Mouse (Mus musculus): Measurements from ENCODE around the gene Tab2. TPM values are rescaled to one million over a fixed set of nuclear protein-coding genes. Genes with fewer than 3 reads are reported as not detected.

The Tab2 gene
- total and polyA plus RNA-seq, 2 experiments: 12.4 to 24.6 TPM

DNA sequence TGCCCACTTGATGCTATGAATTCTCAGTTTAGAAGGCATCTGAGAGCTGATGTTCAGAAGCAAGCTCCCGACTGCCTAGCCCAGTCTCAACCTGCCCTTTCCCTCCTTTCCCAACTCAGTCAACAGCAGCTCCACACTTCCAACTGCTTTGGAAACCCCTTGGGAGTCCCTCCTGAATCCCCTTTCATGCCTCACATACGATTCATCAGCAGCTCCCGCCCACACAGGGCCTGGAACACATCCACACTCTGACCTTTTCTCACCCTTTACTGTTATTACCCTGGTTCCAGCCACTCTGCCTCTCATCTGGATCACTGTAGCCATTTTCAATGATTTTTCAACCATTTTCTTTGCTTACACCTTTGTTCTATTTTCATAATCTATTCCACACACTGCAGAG lies 13.0 kb downstream of the Tab2 start:
- H3K27ac ChIP-seq (replicated peaks; ENCODE audit: insufficient read depth, low read depth, low read length): no peak overlapping the region
- 28% methylated on average over 3 of the region's 3 CpGs for WGBS
- no peak for DNase-seq (ENCODE audit: extremely low read depth, low read depth, low spot score)
- no peaks in the 10 kb centered on the region for H3K36me3 ChIP-seq (ENCODE audit: control insufficient read depth, insufficient read depth, low read length)
- no peak overlapping the region for H3K4me3 ChIP-seq (ENCODE audit: insufficient read depth, low read depth, low read length)
- no peak overlapping the region for H3K9ac ChIP-seq (ENCODE audit: low read depth, low read length)
- H3K27me3 ChIP-seq (ENCODE audit: control insufficient read depth, insufficient read depth, low read length): no peaks in the 10 kb centered on the region
- TF ChIP-seq CTCF (IDR thresholded peaks at IDR 0.05; ENCODE audit: low read depth, low read length) (no peak), POLR2A (IDR thresholded peaks at IDR 0.05; ENCODE audit: extremely low read depth, insufficient read depth, low read length) (no peak)
- peaks cover 30% of the 10 kb centered on the region for H3K79me2 ChIP-seq (ENCODE audit: control insufficient read depth, insufficient read depth, low read length)
- H3K4me1 ChIP-seq (ENCODE audit: control insufficient read depth, insufficient read depth, low read length): peaks cover 6% of the 10 kb centered on the region

DNA sequence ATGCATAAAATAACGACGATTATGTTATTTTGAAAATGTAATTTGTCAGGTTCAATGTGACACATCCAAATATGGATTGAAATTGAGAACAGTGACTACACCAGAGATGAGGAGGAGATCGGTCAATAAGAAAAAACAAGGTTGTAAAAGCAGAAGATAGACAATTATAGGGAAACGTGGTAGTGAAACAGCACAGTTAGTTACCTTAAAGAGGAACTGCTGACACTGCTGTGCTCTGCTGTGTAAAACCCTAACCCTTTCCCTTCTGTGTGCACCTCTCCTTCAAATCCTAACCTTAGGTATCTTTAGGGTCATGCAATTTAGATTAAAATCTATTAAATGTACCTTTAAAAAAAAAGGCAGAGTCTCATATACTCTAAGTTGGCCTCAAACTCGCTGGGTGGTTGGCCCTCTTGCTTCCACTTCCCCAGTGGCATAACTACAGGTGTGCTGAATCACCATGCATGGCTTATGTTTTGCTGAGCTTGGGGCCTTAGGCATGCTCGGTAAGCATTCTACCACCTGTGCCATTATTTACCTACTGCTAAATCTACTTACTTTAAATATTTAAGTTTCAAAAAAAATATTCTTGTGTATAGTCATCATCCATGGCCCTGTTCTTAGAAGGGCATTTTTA lies 19.4 kb downstream of the Tab2 start:
- 46% methylated on average over 6 of the region's 6 CpGs for WGBS
- H3K9ac ChIP-seq (ENCODE audit: low read depth, low read length): no peak overlapping the region
- H3K4me3 ChIP-seq (ENCODE audit: insufficient read depth, low read depth, low read length): no peak overlapping the region
- no peak for TF ChIP-seq POLR2A (IDR thresholded peaks at IDR 0.05; ENCODE audit: extremely low read depth, insufficient read depth, low read length)
- TF ChIP-seq CTCF (IDR thresholded peaks at IDR 0.05; ENCODE audit: low read depth, low read length): no peak
- H3K36me3 ChIP-seq (ENCODE audit: control insufficient read depth, insufficient read depth, low read length): peaks cover 1% of the 10 kb centered on the region; the same call in 1 of the 2 replicates
- no peak overlapping the region for H3K27ac ChIP-seq (replicated peaks; ENCODE audit: insufficient read depth, low read depth, low read length)
- H3K4me1 ChIP-seq (ENCODE audit: control insufficient read depth, insufficient read depth, low read length): peaks cover 12% of the 10 kb centered on the region
- H3K27me3 ChIP-seq (ENCODE audit: control insufficient read depth, insufficient read depth, low read length): no peaks in the 10 kb centered on the region
- peaks cover 23% of the 10 kb centered on the region; the same call in 1 of the 2 replicates for H3K79me2 ChIP-seq (ENCODE audit: control insufficient read depth, insufficient read depth, low read length)
- no peak for DNase-seq (ENCODE audit: extremely low read depth, low read depth, low spot score)

DNA sequence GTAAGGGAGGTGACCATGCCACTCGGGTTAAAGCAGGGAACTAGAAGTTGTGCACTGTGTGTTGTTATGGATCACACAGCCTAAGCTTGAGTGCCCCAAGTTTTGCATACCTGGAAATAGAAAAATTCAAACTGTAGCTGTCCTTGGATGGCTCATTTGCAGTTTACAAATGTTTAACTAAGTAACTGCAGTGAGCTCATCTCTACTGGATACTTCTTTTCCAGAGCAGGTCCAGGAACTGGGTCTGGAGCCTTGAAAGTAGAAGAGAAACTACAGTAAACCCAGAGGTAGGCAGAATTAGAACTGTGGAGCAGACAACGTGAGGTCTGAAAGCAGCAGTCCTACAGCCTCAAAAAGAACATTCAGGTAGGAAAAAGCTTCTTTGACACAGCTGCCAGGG lies 23.1 kb downstream of the Tab2 start:
- TF ChIP-seq POLR2A (IDR thresholded peaks at IDR 0.05; ENCODE audit: extremely low read depth, insufficient read depth, low read length): no peak
- no peak for TF ChIP-seq CTCF (IDR thresholded peaks at IDR 0.05; ENCODE audit: low read depth, low read length)

DNA sequence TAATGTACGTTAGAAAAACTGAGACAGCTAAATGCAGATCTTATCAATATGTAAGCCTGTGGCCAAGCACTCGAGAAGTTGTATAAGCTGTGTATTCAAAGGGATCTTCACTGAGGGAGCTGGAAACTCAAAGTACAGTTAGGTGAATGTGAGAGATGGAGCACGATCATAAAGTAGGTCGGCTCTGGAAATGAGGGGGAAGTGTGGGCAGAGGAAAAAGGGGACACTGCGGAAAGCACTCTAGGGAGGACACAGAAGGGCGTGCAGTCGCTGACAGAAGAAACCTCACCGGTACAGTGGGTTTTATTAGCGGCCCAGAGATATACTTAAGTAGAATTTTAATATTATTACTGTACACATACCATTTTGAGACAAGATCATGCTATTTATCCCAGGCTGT lies 27.0 kb downstream of the Tab2 start:
- DNase-seq (ENCODE audit: extremely low read depth, low read depth, low spot score): no peak
- H3K36me3 ChIP-seq (ENCODE audit: control insufficient read depth, insufficient read depth, low read length): peaks cover 4% of the 10 kb centered on the region; the same call in 1 of the 2 replicates
- peaks cover 6% of the 10 kb centered on the region for H3K4me1 ChIP-seq (ENCODE audit: control insufficient read depth, insufficient read depth, low read length)
- TF ChIP-seq POLR2A (IDR thresholded peaks at IDR 0.05; ENCODE audit: extremely low read depth, insufficient read depth, low read length) (no peak), CTCF (IDR thresholded peaks at IDR 0.05; ENCODE audit: low read depth, low read length) (no peak)
- WGBS: 81% methylated on average over 9 of the region's 9 CpGs
- H3K27ac ChIP-seq (replicated peaks; ENCODE audit: insufficient read depth, low read depth, low read length): no peak overlapping the region
- H3K9ac ChIP-seq (ENCODE audit: low read depth, low read length): no peak overlapping the region
- no peaks in the 10 kb centered on the region for H3K27me3 ChIP-seq (ENCODE audit: control insufficient read depth, insufficient read depth, low read length)
- H3K4me3 ChIP-seq (ENCODE audit: insufficient read depth, low read depth, low read length): no peak overlapping the region
- H3K79me2 ChIP-seq (ENCODE audit: control insufficient read depth, insufficient read depth, low read length): peaks cover 22% of the 10 kb centered on the region; the same call in 1 of the 2 replicates

More for the DNA sequence above, 23.1 kb downstream of the Tab2 start:
- Histone ChIP-seq H3K79me2 (ENCODE audit: control insufficient read depth, insufficient read depth, low read length) (peaks cover 13% of the 10 kb centered on the region; the same call in 1 of the 2 replicates), H3K27ac (replicated peaks; ENCODE audit: insufficient read depth, low read depth, low read length) (no peak overlapping the region; the same call in 1 of the 2 replicates), H3K4me1 (ENCODE audit: control insufficient read depth, insufficient read depth, low read length) (peaks cover 12% of the 10 kb centered on the region), H3K36me3 (ENCODE audit: control insufficient read depth, insufficient read depth, low read length) (peaks cover 1% of the 10 kb centered on the region; the same call in 1 of the 2 replicates), H3K27me3 (ENCODE audit: control insufficient read depth, insufficient read depth, low read length) (no peaks in the 10 kb centered on the region), H3K9ac (ENCODE audit: low read depth, low read length) (no peak overlapping the region), H3K4me3 (ENCODE audit: insufficient read depth, low read depth, low read length) (no peak overlapping the region)
- DNase-seq (ENCODE audit: extremely low read depth, low read depth, low spot score): no peak
- 37% methylated on average over 2 of the region's 2 CpGs for WGBS

DNA sequence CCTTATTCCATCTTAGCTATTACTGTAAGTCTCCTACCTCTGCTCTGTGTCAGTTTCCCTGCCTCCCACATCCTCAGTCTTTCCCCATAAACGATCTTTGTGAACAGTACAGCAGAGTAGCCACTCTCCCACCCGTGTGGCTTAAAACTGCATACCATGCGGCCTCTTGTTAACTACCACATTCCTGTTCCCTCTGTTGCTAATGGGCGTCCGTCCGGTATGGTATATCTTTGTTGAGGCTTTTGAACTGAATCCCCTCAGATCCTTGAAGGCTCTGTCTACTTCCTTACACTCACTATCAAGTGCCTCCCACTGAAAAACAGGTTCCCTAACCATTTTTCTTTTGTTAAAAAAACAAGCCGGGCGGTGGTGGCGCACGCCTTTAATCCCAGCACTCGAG lies 30.5 kb downstream of the Tab2 start:
- Histone ChIP-seq H3K36me3 (ENCODE audit: control insufficient read depth, insufficient read depth, low read length) (peaks cover 18% of the 10 kb centered on the region), H3K4me3 (ENCODE audit: insufficient read depth, low read depth, low read length) (no peak overlapping the region), H3K79me2 (ENCODE audit: control insufficient read depth, insufficient read depth, low read length) (peaks cover 20% of the 10 kb centered on the region; the same call in 1 of the 2 replicates), H3K27me3 (ENCODE audit: control insufficient read depth, insufficient read depth, low read length) (no peaks in the 10 kb centered on the region), H3K27ac (replicated peaks; ENCODE audit: insufficient read depth, low read depth, low read length) (no peak overlapping the region), H3K9ac (ENCODE audit: low read depth, low read length) (no peak overlapping the region), H3K4me1 (ENCODE audit: control insufficient read depth, insufficient read depth, low read length) (0 out of 2 replicates have a peak, but pooled peaks cover 2% of the 10 kb centered on the region)
- no peak for DNase-seq (ENCODE audit: extremely low read depth, low read depth, low spot score)
- TF ChIP-seq POLR2A (IDR thresholded peaks at IDR 0.05; ENCODE audit: extremely low read depth, insufficient read depth, low read length): no peak
- no peak for TF ChIP-seq CTCF (IDR thresholded peaks at IDR 0.05; ENCODE audit: low read depth, low read length)
- WGBS: 90% methylated on average over 11 of the region's 11 CpGs

DNA sequence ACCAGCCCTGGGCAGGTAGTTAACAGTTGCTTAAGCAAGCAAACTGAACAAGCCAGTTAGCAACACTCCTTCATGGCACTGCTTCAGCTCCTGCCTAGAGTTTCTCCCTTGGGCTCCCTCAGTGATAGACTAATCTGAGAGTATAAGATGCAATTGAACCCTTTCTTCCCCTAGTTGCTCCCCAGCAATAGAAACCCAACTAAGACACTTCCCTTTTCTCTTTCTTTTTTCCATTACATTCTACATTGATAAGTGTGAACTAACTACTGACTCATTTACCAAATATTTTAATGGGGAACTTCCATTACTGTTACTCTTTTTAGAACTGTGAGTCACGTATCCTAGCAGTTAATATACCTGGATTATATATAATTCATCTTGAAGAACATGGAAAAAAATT lies 32.6 kb downstream of the Tab2 start:
- TF ChIP-seq POLR2A (IDR thresholded peaks at IDR 0.05; ENCODE audit: extremely low read depth, insufficient read depth, low read length): no peak
- TF ChIP-seq CTCF (IDR thresholded peaks at IDR 0.05; ENCODE audit: low read depth, low read length): no peak
- no peak for DNase-seq (ENCODE audit: extremely low read depth, low read depth, low spot score)
- Histone ChIP-seq H3K27me3 (ENCODE audit: control insufficient read depth, insufficient read depth, low read length) (no peaks in the 10 kb centered on the region), H3K9ac (ENCODE audit: low read depth, low read length) (no peak overlapping the region), H3K27ac (replicated peaks; ENCODE audit: insufficient read depth, low read depth, low read length) (no peak overlapping the region), H3K79me2 (ENCODE audit: control insufficient read depth, insufficient read depth, low read length) (peaks cover 27% of the 10 kb centered on the region; the same call in 1 of the 2 replicates), H3K4me1 (ENCODE audit: control insufficient read depth, insufficient read depth, low read length) (no peaks in the 10 kb centered on the region), H3K36me3 (ENCODE audit: control insufficient read depth, insufficient read depth, low read length) (peaks cover 35% of the 10 kb centered on the region), H3K4me3 (ENCODE audit: insufficient read depth, low read depth, low read length) (no peak overlapping the region)
- 95% methylated on average over 1 of the region's 1 CpGs for WGBS

Measured in liver, adult 2 months (tissue).